Mouse (Mus musculus) MN1 (cell line): ENCODE results near the gene Gng7.

Experiments used
- DNase-seq: peaks from one replicate; pipeline ENCODE4 v3.0.0-alpha.2; 2016; ENCODE audit warnings: low spot score

Gene Gng7

DNA sequence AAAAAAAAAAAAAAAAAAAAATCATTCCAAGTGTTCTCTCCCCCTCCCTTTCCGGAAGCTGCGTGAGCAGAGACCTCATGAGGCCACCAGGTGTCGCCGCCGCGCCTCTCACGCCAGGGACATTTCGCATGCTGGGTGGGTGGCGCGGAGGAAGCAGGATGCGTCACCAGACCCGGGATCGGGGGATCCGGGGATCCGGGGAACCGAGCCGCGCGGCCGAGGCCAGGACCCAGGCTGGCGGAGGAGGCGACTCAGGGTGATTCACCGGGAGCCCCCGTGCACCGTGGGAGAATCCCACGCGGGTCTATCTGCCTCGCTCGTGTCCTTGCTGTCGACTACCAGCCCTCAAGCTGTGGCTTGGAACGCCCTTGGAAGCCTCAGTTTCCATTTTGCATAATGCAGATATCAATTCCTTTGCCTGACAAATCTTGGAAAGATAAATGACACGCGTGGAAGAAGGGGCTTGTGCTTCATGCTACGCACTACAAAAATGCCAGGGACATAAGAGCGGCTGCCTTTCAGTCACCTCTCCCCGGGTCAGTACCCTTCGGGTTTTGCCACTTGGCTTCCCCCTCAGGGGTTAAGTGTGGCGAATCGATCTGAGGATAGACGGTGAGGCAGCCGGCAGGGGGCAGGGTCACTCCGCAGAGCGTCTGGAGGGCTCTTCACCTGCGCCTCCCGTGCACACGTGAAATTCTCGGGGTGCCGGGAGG is 86.0 kb downstream of the Gng7 start:
- peak; percentile 95 for DNase-seq

DNA sequence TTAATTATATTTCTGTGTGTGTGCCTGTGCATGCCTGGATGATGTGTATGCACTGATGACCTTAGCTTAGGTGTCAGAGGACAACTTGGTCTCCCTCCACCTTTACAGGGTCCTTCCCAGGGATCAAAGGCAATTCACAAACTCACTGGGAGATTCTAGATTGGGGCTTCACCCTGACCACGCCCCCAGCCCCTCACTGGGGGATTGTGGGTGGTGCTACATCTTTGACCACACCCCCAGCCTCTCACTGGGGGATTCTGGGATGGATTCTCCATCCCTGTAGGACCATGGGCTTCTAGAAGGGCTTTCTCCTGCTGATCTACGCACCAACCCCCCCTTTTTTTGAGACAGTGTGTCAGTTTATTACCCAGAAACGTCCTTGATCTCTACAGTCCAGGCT is 89.3 kb downstream of the Gng7 start:
- no peak for DNase-seq

DNA sequence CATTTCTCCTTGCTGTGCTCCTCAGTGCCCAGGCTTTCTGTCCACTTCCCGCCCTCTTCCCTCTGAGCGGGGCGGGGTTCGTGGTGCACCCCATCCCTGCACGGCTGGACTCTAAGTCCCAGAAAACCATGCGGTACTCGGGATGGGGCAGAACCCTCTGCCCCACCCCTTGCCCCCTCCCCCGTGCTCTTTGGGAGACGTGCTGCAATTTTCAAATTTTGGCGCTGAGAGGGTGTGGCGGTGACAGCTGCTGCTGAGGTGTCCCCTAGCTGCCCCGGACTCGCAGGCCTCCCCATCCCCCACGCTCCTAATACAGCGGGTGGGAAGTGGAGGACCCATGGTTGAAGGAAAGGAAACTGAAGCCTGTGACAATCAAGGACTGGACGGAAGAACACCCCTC is 92.8 kb downstream of the Gng7 start:
- no peak for DNase-seq

DNA sequence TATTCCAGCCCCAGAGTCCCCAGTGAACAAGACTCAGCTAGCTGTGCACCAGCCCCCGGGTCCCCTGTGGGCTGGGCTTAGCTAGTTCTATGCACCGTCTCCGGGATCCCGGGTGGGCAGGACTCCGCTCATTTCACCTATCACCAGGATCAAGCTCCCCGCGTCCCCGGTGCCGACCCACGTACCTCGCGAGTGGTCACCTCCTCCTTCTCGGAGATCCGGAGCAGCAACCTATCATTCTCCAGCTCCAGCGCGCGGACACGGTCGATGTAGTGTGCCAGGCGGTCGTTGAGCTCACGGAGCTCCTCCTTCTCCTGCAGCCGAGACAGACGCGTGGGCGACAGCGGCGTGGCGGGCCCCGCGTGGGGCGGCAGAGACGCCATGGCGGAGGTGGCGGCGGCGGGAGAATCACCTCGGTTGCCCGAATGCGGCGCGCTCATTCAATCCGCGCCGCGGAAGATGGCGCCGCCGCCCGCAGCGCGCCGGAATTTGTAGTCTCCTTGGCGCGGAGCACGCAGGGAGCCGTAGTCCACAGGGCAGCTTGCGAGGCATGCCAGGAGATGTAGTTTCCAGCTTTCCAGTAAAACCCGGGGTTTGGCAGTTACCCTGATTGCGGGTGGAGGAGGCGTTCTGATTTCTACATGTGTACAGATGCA is 96.8 kb downstream of the Gng7 start, which contains the start of gene Lmnb2:
Gene Lmnb2, minus strand, starts transcription at position 467 of the 656 bp plus-strand sequence.
- peak; percentile 82 for DNase-seq

DNA sequence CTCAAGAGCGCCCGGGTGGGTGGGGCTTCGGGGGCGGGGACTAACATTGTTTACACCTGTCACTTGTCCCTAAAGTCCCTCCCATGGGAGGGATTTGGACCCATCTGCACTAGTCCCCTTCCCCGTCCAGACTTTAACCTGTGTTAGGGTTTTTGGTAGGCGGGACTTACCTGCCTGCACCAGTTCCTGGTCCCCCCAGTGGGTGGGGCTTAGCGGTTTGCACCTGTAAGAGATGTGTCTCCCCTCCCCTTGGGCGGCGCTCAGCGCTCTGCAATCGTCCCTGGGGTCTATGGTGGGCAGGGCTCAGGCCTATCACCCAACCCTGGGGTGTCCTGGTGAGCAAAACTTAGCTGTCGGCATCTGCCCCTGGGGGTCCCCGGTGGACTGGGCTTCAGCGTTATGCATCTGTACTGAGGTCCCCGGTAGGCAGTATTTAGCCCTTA is 97.4 kb downstream of the Gng7 start:
- DNase-seq = peak; percentile 37

DNA sequence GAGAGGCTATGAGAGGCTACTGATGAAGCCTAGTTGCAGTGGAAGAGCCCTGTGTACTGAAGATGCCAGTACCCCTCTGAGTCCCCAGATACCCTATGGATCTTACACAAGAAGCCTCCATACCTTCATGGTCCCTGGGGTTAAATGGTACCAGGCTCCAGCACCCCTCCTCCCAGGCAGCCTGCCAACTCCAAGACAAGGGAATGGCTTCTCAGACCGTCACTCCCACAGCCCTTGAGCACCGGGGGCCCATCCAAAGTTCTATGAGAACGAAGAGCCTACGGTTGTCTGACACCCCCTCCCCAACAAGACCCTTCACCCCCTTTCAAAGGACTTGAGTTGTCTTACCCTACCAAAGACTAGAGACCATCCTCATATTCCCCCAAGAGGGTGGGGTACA is 99.0 kb downstream of the Gng7 start:
- DNase-seq = no peak

DNA sequence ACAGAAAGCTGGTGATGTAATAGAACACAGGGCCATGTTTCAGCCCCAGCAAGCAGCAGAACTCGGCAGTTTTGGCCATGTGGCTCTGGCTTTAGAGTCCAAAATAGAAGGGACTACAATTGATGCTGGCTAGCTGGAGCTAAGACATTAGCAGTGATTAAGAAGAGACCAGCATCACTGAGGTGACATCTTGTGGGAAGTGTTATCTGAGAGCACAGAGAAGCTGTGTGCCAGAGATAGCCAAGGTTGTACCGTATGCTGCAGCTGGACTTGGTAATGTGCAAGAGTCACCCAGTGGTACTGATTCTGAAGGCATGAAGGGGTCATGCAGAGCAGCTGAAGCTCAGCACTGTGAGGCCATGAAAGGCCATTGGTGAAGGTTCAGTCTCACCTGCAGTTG is 99.5 kb downstream of the Gng7 start:
- DNase-seq = no peak

DNA sequence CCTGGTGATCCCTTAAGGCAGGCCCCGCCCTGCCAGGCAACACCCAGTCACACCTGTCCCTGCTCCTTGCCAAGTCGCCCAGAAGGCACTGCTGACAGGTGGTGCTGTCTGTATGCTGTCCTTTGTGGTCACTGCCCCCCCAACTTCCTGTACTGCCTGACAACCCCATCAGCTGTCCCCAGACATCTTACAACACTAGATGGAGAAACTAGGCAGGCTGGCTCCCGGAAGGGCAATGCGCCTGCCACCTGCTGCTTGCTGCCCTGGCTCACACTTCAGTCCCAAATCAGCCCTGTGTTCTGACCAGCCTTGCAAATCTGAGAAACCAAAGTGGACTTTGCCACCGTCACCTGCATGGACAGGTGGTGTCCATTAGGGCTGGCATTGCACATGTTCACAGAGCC is 100.5 kb downstream of the Gng7 start:
- no peak for DNase-seq

DNA sequence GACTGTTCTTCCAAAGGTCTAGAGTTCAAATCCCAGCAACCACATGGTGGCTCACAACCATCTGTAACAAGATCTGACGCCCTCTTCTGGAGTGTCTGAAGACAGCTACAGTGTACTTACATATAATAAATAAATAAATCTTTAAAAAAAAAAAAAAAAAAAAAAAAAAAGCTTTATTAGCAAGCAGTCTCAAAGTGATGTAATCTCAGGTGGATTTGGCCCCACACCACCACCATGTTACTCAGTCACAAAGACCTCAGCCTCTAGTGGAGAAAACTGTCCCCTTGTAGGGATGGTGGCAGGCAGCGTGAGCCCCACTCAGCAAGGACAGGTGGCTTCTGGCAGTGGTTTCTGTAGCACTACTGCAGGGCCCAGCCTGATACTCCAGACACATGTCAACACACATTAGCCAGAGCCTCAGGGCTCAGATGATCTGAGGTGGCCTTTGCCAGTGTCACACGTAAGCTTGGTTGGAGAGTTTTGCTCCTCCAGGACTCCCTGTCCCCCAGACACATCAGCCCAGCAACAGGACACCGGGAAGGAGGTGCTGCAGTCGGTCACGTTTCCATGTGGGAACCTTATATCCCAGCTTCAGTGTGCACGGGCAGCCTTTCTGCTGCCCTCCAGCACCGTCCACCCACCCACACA is 101.3 kb downstream of the Gng7 start:
- DNase-seq = no peak

DNA sequence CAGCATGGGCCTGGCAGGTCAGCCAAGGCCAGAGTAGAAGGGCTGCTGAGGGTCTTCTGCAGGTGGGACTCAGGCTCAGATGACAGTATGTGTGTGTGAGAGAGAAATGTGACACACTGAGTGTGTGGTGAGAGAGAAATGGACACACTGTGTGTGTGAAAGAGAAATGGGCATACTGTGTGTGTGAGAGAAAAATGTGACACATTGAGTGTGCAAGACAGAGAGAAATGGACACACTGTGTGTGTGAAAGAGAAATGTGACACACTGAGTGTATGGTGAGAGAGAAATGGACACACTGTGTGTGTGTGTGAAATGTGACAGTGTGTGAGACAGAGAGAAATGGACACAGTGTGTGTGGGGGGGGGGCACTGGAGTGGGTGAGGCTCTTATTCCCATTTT is 102.9 kb downstream of the Gng7 start:
- DNase-seq = no peak

DNA sequence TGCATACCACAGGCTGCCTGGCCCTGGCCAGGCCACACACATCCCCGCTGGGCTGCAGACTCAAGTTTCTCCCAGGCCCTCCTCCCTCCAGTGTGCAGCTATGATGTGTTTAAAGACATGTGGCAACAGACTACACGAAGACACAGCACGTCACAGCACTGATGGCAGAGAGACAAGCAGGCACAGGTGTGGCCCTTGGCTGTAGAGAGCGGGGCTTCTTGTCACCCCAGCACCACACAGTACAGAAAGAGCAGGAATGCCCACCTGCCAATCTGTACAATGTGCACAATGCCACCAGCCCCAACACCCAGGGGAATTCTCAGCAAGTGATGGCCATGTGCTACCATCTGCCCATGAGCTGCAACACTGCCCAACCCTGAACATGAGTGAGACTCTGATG is 103.4 kb downstream of the Gng7 start:
- no peak for DNase-seq

DNA sequence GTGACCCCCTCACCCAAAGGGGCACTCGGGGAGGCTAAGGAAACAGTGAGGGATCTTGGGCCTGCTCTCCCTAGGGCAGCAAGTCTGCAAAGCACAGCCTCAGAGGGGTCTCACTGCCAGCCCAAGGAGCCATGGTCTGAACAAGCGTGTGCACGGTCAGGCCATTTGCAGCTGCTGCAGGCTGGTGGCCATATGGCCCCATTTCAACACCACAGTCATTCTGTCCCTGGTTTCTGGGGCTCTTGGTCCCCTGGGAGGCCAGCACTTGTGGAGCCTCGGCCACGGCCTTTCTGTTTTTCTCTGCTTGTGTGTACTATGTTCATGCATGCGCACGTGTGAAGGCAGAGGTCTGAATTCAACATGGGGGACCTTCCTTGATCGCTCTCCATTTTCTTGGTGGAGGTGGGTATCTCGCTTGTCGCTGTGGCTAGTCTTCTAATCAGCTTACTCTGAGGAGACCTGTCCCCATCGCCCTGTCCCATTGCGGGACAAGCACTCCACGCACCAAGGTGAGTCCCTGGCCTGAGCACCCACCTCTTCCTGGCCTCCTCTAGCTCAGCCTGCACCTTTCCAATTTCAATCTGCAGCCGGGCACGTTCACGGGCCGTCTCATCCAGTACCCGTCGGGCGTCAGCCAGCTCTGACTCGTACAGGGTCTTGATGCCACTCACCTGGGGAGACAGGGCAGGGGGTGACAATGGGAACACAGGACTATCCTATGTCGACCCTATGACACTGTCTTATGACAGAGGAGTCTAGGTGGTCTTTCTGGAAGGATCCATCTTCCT is 105.2 kb downstream of the Gng7 start:
- DNase-seq = no peak

DNA sequence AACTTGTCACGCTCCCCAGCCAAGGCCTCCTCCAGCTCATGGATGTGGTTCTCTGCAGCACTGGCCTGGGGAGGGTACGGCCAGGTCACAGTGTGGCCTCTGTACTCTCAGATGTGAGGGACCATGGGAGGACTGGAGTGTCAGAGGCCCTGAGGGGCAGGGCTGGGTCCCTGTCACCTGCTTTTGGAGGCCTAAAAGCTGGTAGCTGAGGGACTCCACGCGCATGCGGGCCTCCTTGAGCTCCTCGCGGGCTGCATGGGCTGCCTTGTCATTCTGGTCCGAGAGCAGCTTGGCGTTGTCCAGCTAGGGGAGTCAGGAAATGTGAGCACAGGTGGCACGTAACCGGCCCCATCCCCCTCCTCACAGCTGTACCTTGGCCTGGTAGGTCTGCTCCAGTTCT is 110.0 kb downstream of the Gng7 start:
- DNase-seq = no peak

DNA sequence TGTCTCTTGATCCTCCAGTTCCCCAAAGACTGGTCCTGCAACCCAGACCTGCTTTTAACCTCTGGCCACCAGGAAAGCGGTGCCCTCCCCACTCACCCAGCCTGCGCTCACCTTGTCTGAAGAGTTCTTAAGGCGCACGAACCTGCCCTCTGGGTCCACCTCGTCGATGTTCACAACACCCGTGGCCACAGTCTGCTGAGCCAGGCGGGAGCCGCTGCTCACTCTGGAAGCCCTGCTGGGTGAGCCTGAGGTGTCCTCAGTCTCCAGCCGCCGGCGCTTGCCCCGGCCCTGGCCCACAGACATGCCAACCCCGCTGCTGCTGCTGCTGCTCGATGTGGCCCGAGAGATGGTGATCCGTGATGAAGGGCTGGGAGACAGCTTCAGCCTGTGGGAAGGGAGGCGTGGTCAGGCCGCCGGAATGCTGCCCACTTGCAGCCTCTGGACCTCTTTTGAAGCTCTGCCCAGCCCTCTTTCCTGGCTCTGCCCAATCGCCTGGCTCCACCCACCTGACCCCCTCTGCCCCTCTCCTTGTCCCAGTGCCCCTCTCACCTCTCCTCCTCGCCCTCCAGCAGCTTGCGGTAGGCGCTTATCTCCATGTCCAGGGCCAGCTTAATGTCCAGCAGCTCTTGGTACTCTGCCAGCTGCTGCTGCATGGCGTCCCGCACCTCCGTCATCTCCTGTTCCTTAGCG is 110.6 kb downstream of the Gng7 start:
- peak; percentile 85 for DNase-seq

DNA sequence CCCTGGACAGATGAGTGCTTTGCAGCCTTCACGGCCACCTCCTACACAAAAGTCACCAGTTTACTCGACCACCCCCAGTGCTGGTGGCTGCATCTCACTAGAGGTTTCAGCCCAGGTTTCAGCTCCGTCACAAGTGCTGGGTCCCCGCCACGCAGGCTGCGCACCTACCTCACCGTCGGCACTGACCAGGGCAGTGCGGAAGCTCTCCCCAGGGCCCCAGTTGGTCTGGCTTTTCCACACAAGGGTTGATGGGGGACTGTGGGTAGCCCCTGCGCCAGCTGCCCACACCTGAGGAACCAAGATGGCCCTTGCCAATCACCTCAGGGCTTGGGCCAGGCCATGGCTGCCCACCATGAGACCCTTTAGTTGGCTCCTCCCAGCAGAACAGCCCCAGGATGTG is 111.5 kb downstream of the Gng7 start:
- DNase-seq = no peak

DNA sequence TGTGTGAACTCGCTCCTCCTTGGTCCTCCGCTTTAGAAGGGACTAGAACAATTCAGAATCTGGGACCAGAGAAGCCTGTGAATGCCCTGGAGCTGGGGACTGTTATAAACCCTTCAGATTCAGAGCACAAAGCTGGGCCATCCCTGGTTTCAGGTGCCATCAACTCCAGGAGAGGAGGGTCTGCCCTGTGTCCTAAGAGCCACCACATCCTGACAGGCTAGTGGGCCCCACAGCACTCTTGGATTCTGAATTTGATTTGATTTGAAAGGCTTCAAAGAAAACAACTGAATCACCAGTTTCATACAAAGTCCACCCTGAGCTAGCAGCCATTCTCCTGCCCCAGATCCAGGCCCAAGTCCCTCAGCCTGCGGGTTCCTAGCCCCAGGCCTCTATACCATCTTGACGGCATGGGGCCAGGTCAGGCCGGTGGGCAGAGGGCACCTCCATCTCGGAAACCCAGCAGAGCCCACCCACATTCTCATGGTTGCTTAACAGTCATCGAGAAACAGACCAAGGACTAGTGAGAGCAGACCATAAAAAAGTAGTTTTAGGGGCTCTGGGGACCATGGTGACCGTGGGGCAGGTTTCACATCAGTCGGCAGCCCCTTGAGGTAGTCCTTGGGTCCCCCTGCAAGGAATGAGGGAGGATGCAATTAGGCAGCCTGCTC is 112.3 kb downstream of the Gng7 start:
- no peak for DNase-seq

DNA sequence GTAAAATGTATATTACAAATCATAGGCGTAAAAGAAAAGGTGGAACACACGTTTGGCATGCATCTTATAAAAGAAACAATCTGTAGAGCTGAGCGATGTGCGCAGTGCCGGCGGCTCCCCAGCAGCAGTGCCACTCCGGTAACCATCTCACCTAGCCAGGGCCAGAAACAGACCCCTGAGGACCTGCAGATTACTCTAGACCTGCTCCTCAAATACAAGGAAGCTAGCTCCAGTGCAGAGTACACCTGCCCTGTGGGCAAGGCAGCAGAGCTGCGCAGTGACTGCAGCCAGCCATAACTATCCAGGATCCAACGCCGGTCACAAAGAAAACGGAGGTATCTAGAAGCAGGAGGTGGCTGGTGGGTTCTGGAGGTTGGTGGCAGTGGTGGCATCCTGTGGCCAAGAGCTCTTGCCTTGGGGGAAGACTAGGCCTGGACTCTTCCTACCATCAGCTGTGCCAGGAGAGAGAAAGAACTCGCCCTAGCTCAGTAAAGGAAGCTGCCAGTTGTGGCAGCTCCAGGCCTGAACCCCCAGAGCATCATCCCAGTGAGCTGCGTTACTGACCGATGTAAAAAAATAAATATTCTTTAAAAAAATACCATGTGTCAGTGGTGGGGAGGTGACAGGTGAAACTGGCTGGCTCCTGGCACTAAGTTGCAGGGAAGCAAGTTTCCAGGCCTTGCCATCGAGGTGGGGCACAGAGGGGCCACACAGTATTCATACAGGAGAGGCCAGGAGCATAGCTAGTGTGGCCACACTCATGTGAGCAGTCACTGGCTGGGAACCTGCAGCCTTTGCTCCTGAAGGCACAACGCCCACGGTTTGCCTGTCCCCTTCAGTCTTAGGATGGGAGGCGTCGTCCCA is 113.1 kb downstream of the Gng7 start:
- no peak for DNase-seq

DNA sequence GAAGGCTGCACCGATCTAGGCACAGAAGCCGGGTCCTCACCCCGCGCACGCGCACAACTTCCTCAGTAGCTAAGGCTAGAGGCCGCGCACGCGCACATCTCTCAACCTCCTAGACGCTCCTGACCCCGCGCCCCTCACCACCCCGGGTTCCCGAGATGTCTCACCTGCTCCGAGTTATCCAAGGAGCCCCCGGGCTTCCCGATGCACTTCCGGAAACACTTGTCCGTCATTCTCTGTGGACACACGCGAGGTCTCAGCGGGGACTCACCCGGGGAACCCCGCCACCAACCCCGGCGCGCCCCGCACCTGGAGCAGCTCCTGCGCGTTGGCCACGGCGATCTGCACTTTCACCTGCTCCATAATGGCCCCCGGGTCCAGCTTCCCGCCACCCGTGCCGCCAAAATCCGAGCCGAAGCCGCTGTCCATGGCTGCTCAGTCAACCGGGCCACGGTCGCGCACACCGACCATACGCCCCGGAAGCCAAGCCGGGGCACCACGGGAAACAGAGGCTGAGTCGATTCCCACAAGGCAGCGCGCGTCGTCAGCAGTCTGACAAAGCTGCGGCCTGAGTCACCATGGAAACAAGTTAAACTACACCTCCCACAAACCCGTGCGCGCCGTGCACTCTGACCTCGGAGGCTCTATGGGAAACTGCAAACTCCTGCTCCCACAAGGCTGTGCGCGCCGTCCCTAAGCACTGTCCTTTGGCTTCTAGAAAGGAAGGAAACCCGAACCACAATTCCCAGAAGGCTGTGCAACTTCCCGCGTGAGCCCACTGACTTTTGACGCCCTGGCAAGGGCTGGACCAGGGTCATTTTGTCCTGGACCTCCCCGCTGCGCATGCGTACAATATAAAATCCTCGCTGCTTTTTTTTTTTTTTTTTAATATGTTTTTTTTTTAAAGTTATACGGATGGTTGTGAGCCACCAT is 114.2 kb downstream of the Gng7 start, which contains the start of gene Timm13:
Gene Timm13, minus strand, starts transcription at position 652 of the 930 bp plus-strand sequence.
- peak; percentile 100 for DNase-seq
